Mouse (Mus musculus) thymus, postnatal 10 days (tissue): ENCODE results near the gene Abca16.

ENCODE experiments used
- DNase-seq, 2 experiments: peaks; one replicate each; pipeline ENCODE4 v3.0.0; 2021; ENCODE audit warnings: low spot score in 2 of 2

Gene Abca16

DNA sequence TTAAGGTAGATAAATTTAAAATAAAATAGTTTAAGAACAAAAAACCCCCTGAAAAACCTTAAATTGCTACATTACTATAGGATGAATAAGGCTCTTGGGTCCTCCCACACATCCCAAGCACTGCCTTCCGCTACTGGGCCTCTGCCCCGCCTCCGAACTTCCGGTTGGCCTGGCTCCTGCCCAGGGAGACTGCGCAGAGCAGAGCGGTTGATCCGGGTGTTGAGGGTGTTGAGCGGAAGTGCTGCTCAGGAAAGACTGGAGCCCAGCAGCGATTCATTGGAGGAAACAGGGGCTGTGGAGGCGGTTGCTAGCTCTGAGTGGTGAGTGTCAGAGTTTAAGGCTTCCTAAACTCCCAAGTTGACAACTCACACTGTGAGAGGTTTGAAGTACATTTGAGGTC lies at the start of gene Abca16:
Gene Abca16, plus strand, starts transcription at position 201 of the 400 bp plus-strand sequence.
- no peak for DNase-seq

GRCm38 (mm10) chr7:120361159-120361558 lies 48.3 kb upstream of the Abca16 start:
- DNase-seq: no peak

DNA sequence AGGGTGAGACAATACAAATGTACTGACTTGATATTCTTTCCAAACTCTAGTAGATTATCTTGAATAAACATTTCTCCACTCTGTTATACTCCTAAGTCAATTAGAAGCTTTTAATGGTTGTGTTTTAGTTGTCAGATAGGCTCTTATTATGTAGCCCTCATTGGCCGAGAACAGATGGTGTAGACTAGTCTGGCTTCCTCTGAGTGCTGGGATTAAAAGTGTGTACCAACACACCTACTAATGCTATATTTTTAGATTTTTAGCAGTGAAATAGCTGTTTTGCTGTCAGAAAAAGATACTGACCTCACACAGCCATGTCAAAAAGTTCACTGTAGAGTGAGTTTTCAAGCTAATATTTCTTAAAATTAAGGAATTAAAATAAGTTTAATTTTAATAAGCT lies 2.9 kb downstream of the Abca16 start:
- no peak for DNase-seq

DNA sequence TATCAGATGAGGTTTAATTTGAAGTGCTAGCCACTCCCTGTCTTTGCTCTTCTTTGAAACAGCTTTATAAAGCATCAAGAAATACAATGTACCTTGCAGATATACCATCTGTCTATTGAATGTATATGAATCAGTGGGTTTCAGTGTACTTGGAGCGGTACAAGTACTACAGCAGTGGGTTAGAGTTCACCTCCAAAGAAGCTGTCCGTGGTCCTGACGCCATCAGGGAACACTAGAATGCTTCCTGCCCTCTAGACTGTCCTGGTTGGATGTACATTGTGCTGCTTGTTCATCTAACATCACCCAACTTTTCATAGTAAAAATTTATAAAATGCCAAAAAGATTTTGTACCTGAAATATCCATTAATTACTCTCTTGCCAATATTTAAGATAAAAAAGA lies 17.2 kb downstream of the Abca16 start:
- no peak for DNase-seq

DNA sequence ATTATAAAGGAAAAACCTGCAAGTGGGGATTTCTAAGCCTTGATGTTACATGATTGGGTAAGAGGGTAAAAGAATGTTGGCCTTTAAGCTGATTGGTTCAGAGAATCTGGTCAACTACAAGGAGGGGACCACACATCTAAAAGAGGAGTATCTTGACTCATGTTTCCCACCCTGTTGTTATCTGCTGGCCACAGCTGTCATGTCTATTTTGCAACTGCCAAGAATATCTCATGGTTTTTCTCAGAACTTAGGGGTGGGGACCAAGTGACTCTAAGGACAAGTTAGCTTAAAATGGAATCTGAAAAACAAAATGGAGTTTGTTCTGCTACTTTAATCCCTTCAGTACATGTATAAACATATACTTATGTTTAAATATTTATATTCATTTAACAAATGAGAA lies 22.0 kb downstream of the Abca16 start:
- DNase-seq: no peak

- DNase-seq: no peak
Measured at GRCm38 (mm10) chr7:120503891-120504662, 94.6 kb downstream of the Abca16 start.

DNA sequence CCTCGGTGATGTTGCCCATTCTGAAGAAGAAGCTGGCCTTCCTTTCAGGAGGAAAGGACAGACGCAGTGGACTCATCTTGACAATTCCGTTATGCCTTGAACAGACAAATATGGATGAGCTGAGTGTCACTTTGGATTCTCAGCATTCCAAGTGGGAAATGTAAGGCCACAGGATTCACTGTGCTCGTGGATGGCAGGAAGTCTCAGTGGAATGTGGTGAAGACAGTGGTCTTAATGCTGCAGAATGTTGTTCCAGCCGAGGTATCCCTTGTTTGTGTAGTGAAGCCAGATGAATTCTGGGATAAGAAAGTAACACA lies 95.2 kb downstream of the Abca16 start:
- no peak for DNase-seq

- DNase-seq: no peak
Measured at GRCm38 (mm10) chr7:120534805-120535204, 125.4 kb downstream of the Abca16 start.

- DNase-seq: no peak
Measured at GRCm38 (mm10) chr7:120552479-120553180, 143.2 kb downstream of the Abca16 start.

- DNase-seq: no peak
Measured at GRCm38 (mm10) chr7:120553181-120553551, 143.7 kb downstream of the Abca16 start.

- DNase-seq: no peak
Measured at GRCm38 (mm10) chr7:120567366-120567765, 157.9 kb downstream of the Abca16 start.

DNA sequence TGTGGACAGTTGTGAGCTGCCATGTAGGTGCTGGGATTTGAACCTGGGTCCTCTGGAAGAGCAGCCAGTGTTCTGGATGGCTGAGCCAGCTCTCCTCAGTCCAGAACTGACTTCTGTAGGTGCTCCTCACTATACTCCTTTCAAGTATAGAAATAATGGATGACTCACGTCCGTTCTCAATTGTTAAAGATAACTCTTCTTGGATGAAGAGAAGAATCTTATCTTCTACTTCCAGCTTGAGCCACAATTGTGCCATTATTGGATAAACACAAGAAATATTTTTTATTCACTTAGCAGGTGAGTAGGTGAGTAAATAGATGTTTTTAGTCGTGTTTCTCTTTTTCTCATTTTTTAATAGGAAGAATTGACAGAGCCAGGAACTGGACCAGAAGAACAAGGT lies 167.1 kb downstream of the Abca16 start:
- DNase-seq: no peak
